Mouse (Mus musculus) B cell, adult 2 months (primary cell): ENCODE results near the gene Dtx3.

Experiments
- DNase-seq, 2 experiments: peaks; one replicate each; pipeline ENCODE4 v3.0.0; 2022

Gene Dtx3

DNA sequence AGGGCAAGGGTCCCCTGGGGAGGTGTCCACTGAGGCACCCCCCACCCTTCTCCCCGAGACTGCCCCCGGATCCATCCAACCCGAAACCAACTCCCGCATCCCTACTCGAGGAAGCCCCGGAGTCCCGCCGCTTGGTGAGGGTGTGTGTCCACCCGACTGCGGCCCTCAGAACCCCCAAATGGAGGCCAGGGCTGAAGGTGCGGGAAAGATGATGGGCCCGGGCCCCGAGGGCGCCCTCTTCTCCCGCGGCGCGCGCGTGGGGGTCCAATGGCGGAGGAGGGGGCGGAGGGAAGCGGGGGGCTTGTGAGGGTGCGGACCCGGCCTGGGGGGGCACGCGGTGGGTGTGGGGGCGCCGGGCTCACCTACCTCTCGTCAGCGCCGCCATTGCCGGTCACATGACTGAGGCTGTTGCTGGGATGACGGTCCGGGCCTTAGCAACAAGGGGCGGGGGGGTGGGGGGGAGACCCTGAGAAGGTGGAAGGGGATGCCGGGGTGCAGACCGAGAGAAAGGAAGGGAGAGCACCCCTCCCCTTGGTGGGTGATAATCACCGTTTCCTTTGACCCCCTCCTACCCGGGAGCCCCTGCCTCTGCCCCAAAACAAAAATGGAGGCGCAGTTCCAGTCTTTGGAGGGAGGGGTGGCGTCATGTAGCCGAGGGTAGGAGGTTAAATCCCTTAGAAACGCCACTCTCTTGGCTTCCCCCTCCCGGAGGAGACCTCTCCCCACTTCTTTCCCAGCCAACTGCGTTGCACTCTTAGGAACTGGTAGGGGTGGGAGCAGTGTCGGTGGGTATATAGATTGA is at the start of gene Dtx3:
Gene Dtx3 (minus strand): TSS at position 401 of the 802 bp plus-strand sequence.
- DNase-seq: peak; percentile 45 to 50

DNA sequence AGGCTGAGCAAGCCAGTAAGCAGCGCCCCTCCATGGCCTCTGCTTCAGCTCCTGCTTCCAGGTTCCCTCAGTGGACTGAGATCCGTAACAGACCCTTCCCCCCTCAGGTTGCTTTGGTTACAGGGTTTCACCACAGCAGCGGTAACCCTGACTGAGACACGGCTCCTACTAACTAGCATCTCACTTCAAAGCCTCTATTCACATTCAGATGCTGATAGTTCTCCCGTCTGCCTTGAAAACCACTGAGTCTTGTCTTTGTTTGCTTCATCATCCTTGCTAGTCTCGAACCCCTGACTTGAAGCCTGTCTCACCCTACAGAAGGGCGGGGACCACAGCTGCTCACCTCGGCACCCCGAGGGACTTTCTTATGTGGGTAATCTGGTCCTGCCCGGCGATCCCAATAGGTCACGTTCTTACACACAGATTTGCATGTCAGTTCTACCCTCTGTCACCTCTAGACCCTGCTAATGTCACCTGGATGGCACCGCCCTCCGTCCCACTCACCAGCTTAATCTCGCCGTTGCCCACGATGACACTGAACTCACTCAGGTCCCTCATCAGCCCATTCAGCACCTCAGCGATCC is 42.8 kb upstream of the Dtx3 start:
- no peak for DNase-seq

DNA sequence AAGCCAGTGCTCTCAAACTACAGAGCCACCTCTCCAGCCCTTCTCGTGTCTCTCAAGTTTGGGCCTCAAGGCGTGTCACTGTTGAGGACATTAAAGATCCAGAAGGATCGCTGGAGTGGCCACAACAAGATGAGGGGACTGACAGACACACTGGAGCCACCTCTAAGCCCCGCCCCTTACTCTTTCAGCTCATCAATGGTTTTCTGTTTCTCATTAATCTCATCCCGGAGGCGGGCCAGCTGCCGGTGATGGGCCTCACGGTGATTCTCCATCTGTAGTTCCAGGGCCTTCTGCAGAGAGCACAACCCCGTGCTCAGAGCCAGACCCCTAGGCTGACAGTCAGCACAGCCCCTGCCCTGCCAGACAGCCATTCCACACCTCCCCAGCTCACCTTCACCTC is 41.0 kb upstream of the Dtx3 start:
- no peak for DNase-seq

DNA sequence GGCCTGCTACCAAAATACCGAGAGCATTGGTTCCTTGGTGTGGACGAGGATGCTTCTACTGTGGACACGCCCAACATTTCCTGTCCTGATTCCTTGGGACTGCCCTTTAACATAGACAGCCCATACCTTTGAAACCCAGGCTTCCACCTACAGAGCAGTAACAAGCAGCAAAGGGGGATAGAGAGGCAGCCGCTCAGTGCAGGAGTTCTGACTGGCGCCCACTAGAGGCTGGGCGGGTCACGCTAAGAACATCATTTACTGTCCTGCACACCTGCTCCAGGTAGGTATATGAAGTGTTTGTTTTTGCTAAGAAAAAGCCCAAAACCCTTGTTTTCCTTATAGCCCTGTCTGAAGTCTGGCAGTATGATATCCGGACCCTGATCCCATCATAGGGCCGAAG is 37.6 kb upstream of the Dtx3 start:
- DNase-seq: peak; percentile 43 to 48

DNA sequence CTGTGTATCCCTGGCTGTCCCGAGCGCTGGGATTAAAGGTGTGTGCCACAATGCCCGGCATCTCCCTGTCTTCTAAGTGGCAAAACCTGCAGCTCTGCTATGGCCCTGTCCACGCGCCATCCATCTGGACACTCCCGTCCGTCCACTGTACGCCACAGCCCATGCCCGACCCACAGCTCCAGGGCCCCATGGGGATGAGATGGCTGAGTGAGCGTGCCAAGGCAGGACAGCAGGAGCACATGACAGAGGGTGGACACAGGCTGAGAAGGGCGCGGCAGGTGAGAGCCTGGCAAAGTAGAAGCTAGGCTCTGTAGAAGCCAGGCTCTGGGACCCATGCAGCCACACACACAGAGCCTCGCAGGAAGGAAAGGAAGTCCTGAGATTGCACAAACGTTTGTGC is 36.2 kb upstream of the Dtx3 start:
- no peak for DNase-seq

DNA sequence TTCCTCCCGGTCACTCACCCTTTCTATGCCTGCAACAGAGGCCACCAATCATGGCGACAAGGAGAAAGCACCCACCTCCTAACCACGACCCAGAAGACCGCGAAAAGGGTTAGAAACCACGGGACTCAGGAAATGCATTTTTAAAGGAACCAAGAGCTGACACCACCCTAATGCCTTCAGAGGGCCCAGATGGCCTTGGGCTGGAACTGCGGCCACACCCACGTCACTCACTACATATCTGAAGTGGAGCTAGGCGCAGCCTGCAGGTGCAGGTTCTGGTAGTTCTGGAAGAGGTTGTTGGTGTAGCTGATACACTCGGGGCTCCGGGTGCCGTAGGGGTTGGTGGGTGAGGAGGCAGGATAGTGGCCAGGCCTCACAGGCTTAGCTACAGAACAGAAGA is 35.2 kb upstream of the Dtx3 start:
- DNase-seq: no peak

DNA sequence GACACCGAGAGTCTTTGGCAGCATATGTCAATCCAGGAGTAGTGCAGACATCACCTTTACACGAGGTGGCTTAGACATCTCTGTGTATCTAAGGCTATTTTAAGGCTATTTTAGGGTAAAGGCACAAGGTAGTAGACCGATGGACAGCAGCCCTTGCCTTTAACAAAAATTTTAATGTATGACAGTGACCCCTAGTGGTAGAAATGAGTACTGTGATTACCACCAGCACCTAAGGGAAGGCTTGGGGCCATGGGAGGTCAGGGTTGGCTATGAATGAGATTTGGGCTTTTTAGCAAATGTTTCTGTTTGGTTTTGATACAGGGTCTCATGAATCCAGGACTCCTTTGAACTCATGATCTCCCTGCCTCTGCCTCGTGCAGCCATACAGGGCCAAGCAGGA is 33.4 kb upstream of the Dtx3 start:
- DNase-seq: peak; percentile 69

DNA sequence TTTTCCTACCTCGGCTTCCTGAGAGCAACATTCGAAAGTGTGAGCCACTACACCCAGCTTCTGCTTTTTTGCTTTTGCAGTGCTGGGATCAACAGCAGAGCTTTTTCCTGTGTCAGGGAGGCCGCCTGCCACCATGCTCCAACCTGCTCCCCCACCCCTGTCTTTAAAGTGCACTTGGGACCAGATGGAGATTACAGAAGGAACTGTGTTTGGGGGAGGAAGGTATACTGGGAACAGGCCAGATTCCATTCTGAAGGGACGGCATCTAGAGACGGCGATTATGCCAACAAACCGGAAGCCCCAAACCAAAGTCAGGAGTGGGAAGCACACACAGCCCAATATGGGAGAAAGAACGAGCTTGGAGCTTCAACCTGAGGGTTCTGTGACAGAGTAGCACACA is 31.6 kb upstream of the Dtx3 start:
- peak; percentile 15 to 20 for DNase-seq

DNA sequence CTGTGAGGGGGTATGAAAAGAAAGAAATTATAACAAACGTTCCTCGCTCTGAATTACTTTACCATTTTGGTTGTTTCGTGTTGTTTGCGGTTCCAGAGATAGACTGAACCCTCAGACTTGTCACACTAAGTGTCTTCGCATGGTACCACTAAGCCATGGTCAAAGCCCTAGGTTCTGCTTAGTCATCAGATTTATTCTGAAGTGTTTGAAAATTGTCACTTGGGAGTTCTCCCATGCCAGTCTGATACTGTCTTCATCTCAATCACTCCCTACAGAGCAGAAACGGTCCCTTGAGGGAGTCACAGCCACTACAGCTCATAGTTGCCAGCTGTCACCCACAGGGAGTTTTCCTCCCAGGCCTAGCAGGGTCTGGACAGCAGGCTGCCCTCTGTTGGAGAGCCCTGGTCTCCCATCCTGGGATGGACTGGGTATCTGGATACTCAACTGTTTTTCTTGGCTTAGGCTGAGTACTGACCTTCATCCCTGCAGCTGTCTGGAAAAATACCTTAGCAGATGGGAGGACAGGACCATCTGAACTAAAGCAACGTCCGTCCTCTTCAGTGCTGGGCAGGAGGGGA is 30.9 kb upstream of the Dtx3 start:
- no peak for DNase-seq

DNA sequence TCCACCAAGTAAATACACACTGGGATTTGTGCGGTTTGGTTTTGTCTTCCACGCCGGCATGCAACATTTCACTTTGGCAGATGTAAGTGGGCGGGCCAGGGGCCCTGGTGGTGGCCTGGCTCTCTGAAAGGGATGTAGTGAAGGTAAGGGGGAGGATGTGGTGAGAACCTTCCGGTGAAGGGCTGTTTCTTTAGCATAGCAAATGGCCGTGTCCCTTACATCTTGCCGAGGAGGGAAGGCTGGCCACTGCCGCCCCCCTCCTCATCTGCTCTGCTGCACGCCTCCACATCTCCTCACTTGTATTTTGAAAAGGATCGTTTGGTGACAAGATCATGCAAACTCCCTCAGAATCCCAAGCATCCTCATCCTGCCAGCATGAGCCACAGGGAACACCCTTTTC is 30.2 kb upstream of the Dtx3 start:
- DNase-seq: peak; percentile 54 to 60

DNA sequence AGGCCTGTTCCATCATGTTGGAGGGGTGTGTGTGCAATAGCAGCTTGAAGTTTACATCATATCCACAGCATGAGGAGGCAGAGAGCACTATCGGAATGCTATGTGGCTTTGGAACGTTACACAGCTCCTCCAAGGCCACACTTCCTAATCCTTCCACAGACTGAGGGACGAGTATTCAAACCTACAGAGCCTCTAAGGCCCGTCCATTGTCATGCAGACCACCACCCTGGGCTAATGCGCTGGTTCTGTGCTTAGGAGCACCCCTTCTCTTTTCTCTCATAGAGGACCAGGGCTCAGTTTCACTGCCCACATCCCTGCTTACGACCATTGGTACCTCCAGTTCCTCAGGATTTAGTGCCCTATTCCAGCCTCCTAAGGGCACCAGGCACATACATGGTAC is 29.7 kb upstream of the Dtx3 start:
- DNase-seq: no peak

DNA sequence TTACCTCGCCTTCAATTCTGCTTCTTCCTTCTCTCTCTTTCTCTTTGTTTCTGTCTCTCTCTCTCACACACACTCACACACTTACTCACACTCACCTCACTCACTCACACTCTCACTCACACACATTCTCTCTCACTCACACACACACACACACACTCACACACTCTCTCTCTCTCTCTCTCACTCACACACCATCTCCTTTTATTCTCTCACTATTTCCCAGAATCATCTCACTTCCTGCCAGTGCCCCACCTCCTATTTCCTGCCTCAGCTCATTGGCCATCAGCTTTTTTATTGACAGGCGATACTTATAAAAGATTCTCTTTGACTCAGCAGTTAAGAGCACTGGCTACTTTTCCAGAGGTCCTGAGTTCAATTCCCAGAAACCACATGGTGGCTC is 22.8 kb upstream of the Dtx3 start:
- no peak for DNase-seq

DNA sequence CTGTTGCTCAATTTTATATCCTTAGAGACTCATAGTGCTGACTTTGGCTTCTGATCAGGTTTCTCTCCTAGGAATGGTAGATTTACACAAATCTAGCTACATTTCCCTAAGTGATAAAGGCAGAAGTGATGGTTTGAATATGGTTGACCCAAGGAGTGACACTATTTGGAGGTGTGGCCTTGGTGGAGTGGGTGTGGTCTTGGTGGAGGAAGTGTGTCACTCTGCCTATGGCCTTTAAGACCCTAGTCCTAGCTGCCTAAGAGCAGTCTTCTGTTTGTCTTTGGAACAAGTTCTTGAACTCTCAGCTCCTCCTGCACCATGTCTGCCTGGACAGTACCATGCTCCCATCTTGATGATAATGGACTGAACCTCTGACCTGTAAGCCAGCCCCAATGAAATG is 21.6 kb upstream of the Dtx3 start:
- DNase-seq: no peak

DNA sequence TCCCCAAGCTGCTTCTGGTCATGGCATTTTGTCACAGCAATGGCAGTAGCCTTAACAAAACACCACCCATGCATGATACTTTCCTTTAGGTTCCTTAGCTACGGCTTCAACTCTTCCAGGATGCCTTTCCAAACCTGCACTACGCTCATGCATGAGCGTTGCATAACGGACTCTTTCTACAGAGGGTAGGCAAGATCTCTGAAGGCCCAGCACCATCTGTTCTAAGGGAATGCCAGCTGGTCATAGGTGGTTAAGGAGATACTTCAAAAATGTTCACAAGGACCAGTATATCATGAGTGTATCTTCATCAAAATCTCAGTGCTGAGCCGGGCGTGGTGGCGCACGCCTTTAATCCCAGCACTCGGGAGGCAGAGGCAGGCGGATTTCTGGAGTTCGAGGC is 20.9 kb upstream of the Dtx3 start:
- no peak for DNase-seq

DNA sequence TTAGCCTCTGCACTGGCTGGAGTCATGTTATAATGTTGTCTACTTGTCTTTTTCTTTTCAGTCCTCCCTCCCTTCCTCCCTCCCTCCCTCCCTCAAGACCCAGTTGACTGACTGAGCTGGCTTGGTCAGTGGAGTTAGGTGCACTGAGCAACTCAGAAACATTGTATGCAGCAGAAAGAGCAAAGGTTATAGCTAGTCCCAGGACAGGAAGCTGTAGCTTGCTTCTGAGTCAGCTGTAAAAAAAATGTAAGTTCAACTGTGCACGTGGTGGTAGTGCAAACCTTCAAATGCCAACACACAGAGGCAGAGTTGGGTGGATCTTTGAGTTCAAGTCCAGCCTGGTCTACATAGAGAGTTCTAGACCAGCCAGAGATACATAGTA is 18.9 kb upstream of the Dtx3 start:
- no peak for DNase-seq

DNA sequence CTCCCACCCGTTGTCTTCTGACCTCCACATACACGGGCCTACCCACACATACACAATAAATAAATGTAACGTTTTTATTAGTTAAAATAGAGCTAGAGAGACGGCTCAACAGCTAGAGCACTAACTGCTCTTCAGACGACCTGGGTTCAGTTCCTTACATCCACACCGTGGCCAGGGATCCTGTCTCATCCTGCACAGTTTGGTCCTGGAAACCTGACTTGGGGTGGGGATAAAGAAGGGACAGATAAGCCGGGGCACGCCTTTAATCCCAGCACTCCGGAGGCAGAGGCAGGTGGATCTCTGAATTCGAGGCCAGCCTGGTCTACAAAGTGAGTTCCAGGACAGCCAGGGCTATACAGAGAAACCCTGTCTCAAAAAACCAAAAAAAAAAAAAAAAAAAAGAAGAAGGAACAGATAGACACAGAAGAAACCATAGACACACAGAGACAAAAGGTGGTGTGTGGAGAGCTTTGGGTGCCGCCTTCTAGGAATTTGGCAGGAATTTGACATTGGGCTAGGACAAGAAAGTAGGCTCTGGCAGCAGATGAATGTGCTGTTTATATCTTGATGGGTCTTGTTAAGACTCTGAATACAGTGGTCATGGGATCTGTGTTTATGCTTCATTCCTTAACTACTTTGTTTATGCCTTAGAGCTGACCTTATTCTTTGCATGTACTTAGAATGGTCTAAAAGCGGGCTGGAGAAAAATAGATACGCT is 18.3 kb upstream of the Dtx3 start:
- no peak for DNase-seq

DNA sequence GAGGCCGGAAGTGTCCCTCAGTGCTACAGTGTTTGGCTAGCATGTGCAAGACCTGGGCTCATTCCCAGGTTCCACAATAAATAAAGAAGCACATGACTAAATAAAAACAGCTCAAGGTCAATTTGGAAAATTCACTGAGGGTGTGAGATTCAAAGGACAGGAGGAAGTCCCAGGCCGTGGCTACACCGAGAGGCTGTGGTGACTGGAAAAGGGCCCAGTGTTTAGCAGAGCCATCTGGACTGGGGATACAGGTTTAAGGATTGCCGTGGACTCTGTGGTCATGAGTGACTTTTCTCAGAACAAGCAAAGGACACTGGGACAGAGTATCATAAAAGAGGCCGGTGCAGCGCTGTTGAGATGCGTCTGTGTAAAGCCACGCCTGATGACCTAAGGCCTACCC is 17.7 kb upstream of the Dtx3 start:
- no peak for DNase-seq

DNA sequence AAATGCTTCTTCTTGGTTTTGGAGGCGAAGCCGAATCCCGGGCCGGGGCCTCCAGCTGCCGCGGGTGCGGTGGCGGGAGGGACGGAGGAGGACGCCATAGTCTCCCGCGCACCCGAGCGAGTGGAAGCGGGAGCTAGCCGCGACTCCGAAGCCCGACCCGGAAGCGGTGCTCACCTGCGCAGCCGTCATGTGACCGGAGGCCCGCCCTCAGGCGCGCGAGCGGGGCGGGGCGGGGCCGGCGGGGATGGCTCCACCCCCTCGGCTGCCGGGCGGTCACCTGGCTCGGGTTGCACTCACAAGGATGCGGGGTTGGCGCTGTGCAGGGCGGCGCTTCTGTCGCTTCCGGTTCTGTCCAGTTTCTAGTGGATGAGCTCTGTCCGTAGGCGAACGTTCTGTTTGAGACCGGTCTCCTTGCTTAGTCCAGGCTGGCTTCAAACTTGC is 15.9 kb upstream of the Dtx3 start, which contains the start of gene Pip4k2c:
Gene Pip4k2c (minus strand): TSS at position 172 of the 441 bp plus-strand sequence.
- peak; percentile 97 to 98 for DNase-seq

DNA sequence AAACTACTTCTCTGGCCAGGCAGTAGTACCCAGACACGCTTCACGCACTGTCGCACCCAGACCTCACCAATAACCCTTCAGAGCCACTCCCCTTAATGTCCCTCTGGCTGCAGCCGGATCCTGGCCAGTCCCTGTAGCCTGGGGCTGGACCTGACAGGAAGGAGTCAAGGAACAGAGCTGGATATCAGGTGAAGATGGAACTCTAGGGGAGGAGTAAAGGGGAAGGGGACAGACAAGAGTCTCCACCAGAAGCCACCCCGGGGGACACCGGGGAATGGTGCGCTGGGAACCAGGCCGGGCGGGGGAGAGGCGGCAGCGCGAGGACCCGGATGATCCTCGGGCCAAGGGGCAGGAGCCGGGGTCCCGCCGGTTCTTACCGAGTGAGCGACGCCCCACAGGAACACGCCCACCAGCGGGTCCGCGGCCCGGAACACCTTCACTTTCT is 15.5 kb upstream of the Dtx3 start:
- no peak for DNase-seq

DNA sequence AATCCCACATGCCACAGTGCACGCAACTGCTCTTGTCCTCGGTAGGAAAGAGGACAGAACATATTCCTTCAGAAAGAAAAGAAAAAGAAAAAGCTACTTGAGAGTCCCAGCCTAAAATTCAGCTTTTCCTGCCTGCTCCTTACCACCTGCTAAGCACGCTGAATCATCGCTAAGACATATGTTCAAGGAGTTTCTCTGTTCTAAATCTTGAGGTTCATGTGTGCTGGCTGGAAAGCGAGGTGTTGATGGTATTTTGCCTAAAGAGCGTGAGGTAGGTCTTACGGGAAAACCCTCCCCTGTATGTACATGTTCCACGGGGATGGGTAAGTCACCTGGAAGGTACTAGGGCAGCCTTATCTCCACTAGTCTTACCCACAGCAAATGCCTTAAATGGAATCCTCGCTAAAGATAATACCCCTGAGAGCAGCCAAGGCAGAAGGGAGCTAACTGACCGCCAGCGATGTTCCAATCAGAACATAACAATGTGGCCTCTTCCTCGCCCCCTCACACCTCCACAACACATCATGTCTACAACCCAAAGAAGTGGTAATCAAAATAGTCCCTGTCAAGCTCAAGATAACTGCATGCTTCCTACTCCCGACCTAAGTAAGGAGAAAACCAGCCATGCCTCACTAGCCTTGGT is 14.5 kb upstream of the Dtx3 start:
- DNase-seq: no peak

DNA sequence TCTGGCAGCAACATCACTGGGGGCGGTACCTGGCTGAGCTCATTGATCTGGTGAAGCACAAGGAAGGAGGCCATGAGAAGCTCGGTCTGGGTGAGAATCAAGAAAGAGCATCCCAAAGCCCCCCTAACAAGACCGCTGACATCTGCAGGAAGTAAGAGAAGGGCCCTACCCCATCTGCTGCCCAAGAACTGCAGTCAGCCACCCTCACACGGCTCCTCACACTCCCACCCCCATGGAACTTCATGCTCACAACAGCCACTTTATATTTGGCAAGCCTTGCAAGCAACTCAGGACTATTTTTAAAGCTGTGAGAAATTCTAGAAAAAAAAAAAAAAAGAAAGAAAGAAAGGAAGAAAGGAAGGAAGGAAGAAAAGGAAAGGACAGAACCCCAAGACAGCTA is 13.4 kb upstream of the Dtx3 start:
- DNase-seq: no peak

DNA sequence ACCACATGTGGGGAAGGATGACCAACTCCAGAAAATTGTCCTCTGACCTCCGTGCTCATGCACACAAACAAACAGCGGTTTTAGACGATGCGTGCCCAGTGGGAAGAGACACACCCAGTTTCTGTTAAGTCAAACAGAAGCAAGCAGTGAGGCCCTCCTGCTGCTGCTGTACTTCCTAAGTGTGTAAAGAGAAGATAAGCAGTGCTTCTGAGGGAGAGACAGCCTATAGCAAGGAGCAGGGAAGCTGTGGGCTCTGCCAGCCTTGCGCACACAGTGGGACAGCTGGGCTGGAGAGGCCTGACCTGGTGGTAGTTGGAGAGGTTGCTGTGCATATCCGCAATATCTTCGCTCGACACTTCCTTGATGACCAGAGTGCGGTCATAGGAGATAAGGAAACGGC is 9.8 kb upstream of the Dtx3 start:
- DNase-seq: no peak

DNA sequence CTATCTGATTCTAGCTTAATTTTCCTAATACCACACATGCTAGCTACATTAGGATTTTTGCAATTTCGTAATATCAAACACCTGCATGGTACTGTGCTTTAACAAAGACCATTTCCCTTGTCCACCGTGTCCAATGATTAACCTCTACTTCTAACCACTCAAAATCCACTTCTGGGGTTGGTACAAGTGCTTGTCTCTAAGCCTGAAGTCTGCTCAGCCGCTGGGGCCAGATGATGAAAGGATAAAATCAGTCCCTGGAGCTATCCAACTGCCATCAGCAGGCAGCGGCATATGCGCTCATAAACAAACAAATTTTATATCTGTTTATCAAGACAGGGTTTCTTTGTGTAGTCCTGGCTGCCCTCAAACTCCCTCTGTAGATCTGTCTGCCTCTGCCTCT is 9.1 kb upstream of the Dtx3 start:
- DNase-seq: no peak
